Mouse (Mus musculus) spleen, adult 18-20 months (tissue): ENCODE measurements around the gene Hs2st1.

Experiments
- DNase-seq, 2 experiments: peaks; one replicate each; pipeline ENCODE4 v3.0.0; 2022; ENCODE audit warnings: mixed read lengths in 2 of 2

Gene Hs2st1

GRCm38 (mm10) chr3:144550036-144550435, 19.9 kb downstream of the Hs2st1 start:
- no peak for DNase-seq

GRCm38 (mm10) chr3:144548186-144548845, 21.7 kb downstream of the Hs2st1 start:
- DNase-seq, result no peak

GRCm38 (mm10) chr3:144546490-144546889, 23.5 kb downstream of the Hs2st1 start:
- no peak for DNase-seq

- DNase-seq, result no peak
These were observed 24.1 kb downstream of the Hs2st1 start for GRCm38 (mm10) chr3:144545832-144546231.

GRCm38 (mm10) chr3:144545152-144545551, 24.8 kb downstream of the Hs2st1 start:
- no peak for DNase-seq

GRCm38 (mm10) chr3:144541906-144542438, 28.0 kb downstream of the Hs2st1 start:
- DNase-seq, result no peak

GRCm38 (mm10) chr3:144540805-144541204, 29.2 kb downstream of the Hs2st1 start:
- no peak for DNase-seq

- no peak for DNase-seq
These were observed 30.9 kb downstream of the Hs2st1 start for GRCm38 (mm10) chr3:144539051-144539450.

GRCm38 (mm10) chr3:144537078-144537855, 32.7 kb downstream of the Hs2st1 start:
- no peak for DNase-seq

GRCm38 (mm10) chr3:144535056-144535455, 34.9 kb downstream of the Hs2st1 start:
- no peak for DNase-seq

GRCm38 (mm10) chr3:144531023-144531422, 39.0 kb downstream of the Hs2st1 start:
- no peak for DNase-seq

GRCm38 (mm10) chr3:144527918-144528317, 42.1 kb downstream of the Hs2st1 start:
- DNase-seq, result no peak

- no peak for DNase-seq
These were observed 50.3 kb downstream of the Hs2st1 start for GRCm38 (mm10) chr3:144519581-144520272.

- DNase-seq, result no peak
These were observed 51.1 kb downstream of the Hs2st1 start for GRCm38 (mm10) chr3:144518917-144519316.

GRCm38 (mm10) chr3:144515286-144515685, 54.7 kb downstream of the Hs2st1 start:
- DNase-seq, result no peak

- no peak for DNase-seq
These were observed 55.9 kb downstream of the Hs2st1 start for GRCm38 (mm10) chr3:144514122-144514505.

- no peak for DNase-seq
These were observed 56.5 kb downstream of the Hs2st1 start for GRCm38 (mm10) chr3:144513169-144514121.

GRCm38 (mm10) chr3:144510724-144511123, 59.3 kb downstream of the Hs2st1 start:
- DNase-seq, result no peak

GRCm38 (mm10) chr3:144508342-144508741, 61.6 kb downstream of the Hs2st1 start:
- no peak for DNase-seq

- no peak for DNase-seq
These were observed 62.1 kb downstream of the Hs2st1 start for GRCm38 (mm10) chr3:144507885-144508284.

GRCm38 (mm10) chr3:144506213-144506612, 63.8 kb downstream of the Hs2st1 start:
- DNase-seq, result no peak

GRCm38 (mm10) chr3:144501930-144502329, 68.1 kb downstream of the Hs2st1 start:
- no peak for DNase-seq
